Mouse (Mus musculus): ENCODE results near the gene Slc35f1.

- TF ChIP-seq USF1 (IDR thresholded peaks at IDR 0.05; ENCODE audit: low read depth) (no peak), MYOG (IDR thresholded peaks at IDR 0.05; ENCODE audit: control insufficient read depth, extremely low read depth, insufficient read length) (no peak)
Observed at GRCm38 (mm10) chr10:52860851-52861250, 170.5 kb downstream of the Slc35f1 start.
